Mouse (Mus musculus) urinary bladder, postnatal 25 days (tissue): Measurements from ENCODE around the gene 1110012L19Rik.
"Not testable (repeated sequence)": the region's sequence is repeated elsewhere in the genome, so short reads cannot be mapped to it uniquely, and the experiment has no call there.

Source experiments
- DNase-seq: peaks from one replicate; pipeline ENCODE4 v3.0.0; 2022; ENCODE audit warnings: low spot score

The 1110012L19Rik gene

GRCm38 (mm10) chrX:70385276-70385961 is at the start of gene 1110012L19Rik:
Gene 1110012L19Rik, plus strand, starts transcription at chrX:70385877.
- DNase-seq: peak; percentile 38

GRCm38 (mm10) chrX:70362985-70363384 is 22.7 kb upstream of the 1110012L19Rik start:
- DNase-seq: no peak

GRCm38 (mm10) chrX:70363446-70363845 is 22.2 kb upstream of the 1110012L19Rik start:
- no peak for DNase-seq

DNA sequence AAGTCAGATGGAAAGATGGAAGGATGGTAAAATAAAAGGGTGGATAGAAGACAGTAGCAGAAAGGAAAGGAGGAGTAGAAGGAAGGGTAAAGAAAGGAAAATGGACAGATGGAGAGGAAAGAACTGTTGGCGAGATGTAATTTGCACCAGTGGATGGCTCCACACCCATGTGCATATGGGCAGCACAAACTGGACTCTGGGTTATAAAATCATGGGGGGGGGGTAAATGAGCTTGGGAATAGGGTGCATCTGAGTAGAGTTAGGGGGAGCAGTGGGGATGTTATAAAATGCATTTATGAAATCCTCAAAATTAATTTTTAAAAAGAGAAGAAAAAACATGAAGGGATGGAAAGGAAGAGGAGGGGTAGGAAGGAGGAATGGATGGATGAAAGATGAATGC is 21.5 kb upstream of the 1110012L19Rik start:
- no peak for DNase-seq

DNA sequence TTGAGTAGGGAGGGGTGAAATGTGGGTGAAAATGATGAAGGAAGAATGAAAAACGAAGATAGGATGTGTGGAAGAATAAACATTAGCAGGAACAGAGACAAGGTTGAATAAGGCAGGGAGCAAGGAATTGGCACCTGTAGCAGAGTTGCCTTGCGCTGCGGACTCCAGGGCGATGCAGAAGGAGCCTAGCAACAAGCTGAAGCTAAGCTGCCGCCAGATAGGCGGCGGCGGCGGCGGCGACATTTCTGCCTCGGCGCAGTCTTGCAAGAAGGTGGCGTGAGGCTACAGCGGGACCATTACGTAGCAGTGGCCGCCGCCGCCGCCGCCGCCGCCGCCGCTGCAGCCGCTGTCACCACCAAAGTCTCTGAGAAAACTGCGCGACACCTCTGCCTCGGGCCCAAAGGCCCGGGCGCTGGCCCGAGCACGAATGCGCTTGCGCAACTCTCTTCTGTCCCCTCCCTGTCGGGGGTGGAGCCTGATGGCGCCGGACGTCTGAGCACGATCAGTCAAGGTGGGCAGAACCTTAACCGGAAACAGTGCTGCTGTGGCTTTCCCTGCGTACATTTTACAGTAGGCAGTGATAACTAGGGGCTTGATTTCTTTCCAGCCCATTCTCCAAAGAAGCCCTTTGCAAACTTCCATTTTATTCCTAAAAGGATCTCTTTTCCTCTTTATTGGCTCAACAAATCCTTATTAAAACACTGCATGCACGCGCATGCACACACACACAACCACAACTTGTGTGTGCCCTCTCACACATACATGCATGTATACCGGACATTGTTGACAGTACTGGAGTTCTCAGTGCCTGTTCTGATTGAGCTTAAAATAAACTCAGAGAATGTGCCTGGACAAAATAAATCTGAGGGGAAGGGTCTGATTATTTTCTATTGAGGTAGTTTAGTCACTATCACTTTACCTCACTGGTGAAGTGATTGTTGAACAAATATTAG is 20.7 kb upstream of the 1110012L19Rik start, which contains the start of gene Ids:
Gene Ids (minus strand): TSS at position 424 of the 953 bp plus-strand sequence.
- peak; percentile 68 for DNase-seq

DNA sequence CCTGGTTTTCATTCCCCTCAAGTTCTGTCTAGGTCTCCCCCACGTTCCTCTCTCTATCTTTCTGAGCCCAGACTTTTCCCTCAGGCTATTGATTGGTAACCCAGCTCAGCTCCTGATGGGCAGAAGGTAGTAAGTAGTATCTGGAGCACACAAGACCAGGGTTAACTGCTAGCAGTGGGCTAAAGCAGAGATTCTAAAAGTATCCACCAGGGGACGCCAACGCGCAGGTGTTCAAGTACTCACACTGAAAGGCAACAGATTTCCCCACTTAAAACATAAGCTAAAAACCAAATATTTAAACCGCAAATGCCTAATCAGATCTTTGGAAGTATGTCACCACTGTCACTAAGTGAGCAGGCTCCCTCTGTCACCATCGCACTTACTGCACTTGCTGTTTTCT is 15.9 kb upstream of the 1110012L19Rik start:
- DNase-seq: not testable (repeated sequence)

- DNase-seq: not testable (repeated sequence)
Measured at GRCm38 (mm10) chrX:70374469-70375110, 11.1 kb upstream of the 1110012L19Rik start.

DNA sequence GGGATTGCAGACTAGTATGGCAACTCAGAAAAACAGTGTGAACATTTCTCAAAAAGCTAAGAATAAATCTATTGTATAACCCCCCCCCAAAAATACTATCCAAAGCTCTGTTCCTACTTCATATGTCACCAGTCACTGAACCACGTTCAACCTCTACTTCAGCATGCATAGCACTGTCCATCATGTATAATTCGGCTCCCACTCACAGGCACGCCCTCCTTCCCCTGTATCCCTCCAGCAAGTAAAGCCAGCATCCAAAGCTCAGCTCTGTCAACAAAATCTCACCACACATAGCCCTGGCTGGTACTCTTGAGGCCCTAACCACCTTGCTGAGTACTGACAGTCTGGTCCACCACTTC is 781 bp upstream of the 1110012L19Rik start:
- DNase-seq: no peak

DNA sequence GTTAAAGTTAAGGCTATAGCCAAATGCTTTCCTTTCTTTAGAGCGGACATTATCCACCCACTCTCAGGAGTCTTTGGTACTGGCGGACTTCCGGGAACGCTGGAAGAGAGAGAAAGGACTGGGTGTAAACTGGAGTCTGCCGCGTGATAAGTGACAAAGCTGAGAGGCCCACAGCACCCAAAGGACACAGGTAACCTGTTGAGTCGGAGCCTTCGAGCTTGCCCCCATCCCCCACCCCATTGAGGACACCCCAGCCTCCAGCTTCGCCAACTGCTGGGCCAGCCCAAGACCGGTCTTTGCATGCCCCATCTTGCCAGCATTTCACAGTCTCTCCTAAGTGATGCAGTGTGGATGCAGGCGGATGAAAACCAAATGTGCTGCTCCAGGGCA is 280 bp downstream of the 1110012L19Rik start:
- peak; percentile 10 for DNase-seq

GRCm38 (mm10) chrX:70392636-70393035 is 7.0 kb downstream of the 1110012L19Rik start:
- DNase-seq: not testable (repeated sequence)

DNA sequence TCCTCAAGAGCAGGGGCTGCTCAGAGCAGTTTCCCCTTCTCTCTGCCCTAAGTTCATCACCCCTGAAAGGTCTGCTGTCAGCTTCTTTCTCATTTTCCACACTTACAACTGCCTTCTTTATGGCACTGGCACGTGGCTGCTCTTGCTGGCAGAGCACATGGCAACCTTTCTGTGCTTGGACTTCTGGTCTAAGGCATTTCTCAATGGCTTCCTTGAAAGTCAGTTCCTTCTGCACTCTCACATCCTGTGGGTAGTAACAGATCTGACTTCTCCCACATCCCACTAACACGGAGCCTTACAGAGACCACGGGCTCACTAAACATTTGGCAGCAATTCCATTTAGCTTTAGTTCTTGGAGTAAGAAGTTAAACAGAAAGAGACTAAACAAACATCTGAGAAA is 39.8 kb downstream of the 1110012L19Rik start:
- DNase-seq: not testable (repeated sequence)
